Mouse (Mus musculus) limb, embryonic 11.5 days (tissue): ENCODE data around the gene Tfb2m. TPM values are rescaled to one million over a fixed set of nuclear protein-coding genes. Genes with fewer than 3 reads are reported as not detected.

Experiments used
- ATAC-seq: fragments of 200-750 bp; cut with Nextera tagmentation; 2 replicates; pipeline ENCODE4 v1.8.0; 2017; ENCODE audit warnings: low read depth; ENCODE audit not compliant: insufficient number of reproducible peaks, low FRiP score, low TSS enrichment
- DNase-seq: peaks from one replicate; pipeline ENCODE4 v3.0.0-alpha.2; 2015; ENCODE audit warnings: low spot score
- H3K27ac ChIP-seq: fragments of 300-500 bp; sonication (generic); replicated peaks from 2 replicates; pipeline ENCODE4 v1.5.1; 2014; ENCODE audit warnings: low read depth, mild to moderate bottlenecking, low read length
- H3K27me3 ChIP-seq: fragments of 300-500 bp; sonication (generic); 2 replicates; pipeline ENCODE4 v1.6.1; 2014; ENCODE audit warnings: mild to moderate bottlenecking, low read length, mixed read lengths; ENCODE audit not compliant: control insufficient read depth, insufficient read depth
- H3K36me3 ChIP-seq: fragments of 300-500 bp; sonication (generic); 2 replicates; pipeline ENCODE4 v1.6.1; 2014; ENCODE audit warnings: mild to moderate bottlenecking, low read length, moderate library complexity, mixed read lengths; ENCODE audit not compliant: control insufficient read depth, insufficient read depth
- H3K4me1 ChIP-seq: fragments of 300-500 bp; sonication (generic); 2 replicates; pipeline ENCODE4 v1.6.1; 2014; ENCODE audit warnings: low read length, mixed read lengths; ENCODE audit not compliant: control insufficient read depth, insufficient read depth
- H3K4me2 ChIP-seq: fragments of 300-500 bp; sonication (generic); 2 replicates; pipeline ENCODE4 v1.6.1; 2014; ENCODE audit warnings: low read depth, mild to moderate bottlenecking, moderate library complexity; ENCODE audit not compliant: severe bottlenecking
- H3K4me3 ChIP-seq: fragments of 300-500 bp; sonication (generic); 2 replicates; pipeline ENCODE4 v1.5.1; 2014; ENCODE audit warnings: low read depth, low read length
- H3K9ac ChIP-seq: fragments of 300-500 bp; sonication (generic); 2 replicates; pipeline ENCODE4 v1.6.1; 2014; ENCODE audit warnings: mild to moderate bottlenecking, low read length
- H3K9me3 ChIP-seq: fragments of 300-500 bp; sonication (generic); 2 replicates; pipeline ENCODE4 v1.6.1; 2016; ENCODE audit warnings: low read length; ENCODE audit not compliant: control insufficient read depth
- WGBS: fragments of 180-500 bp; shearing (Covaris S2); extraction: QIAGEN DNeasy Blood & Tissue Kit; methylation state at CpG from one replicate; pipeline ENCODE4 v1.1.7; 2014; 5-methylcytosine and 5-hydroxymethylcytosine counted together
- polyA plus RNA-seq: library from polyadenylated mRNA; unstranded; fragments of >200 nt; fragmentation: Nextera tagmentation; extraction: Ambion mirVana; gene quantifications from 2 replicates; pipeline ENCODE4 v1.2.1, GENCODE M21; 2014

Gene Tfb2m
- polyA plus RNA-seq, 1 experiment from 2014 or later: 27.8 TPM

DNA sequence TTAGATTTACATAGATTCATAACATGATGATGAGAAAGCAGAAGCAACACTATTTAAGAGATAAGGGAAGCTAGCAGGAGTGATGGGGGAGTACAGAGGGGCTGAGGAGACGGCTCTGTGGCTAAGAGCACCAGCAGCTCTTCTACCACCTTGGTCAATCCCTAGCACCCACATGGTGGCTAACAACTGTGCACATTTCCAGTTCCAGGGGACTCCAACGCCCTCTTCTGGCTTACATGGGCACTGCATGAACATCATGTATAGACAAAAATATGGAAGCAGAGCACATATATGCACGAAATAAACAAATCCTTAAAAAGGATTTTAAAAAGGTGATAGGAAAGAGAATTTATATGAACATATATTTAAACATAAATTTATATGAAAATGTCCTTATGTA lies 4.6 kb downstream of the Tfb2m start:
- H3K4me1 ChIP-seq: no peaks in the 10 kb centered on the region; the same call in 1 of the 2 replicates
- no peak overlapping the region for H3K9ac ChIP-seq
- no peak overlapping the region for H3K4me3 ChIP-seq
- ATAC-seq: no peak
- H3K36me3 ChIP-seq: no peaks in the 10 kb centered on the region
- DNase-seq: no peak
- no peak overlapping the region for H3K27ac ChIP-seq
- 56% methylated on average over 3 of the region's 3 CpGs for WGBS
- H3K9me3 ChIP-seq: no peaks in the 10 kb centered on the region
- H3K4me2 ChIP-seq: no peak overlapping the region
- no peaks in the 10 kb centered on the region for H3K27me3 ChIP-seq

DNA sequence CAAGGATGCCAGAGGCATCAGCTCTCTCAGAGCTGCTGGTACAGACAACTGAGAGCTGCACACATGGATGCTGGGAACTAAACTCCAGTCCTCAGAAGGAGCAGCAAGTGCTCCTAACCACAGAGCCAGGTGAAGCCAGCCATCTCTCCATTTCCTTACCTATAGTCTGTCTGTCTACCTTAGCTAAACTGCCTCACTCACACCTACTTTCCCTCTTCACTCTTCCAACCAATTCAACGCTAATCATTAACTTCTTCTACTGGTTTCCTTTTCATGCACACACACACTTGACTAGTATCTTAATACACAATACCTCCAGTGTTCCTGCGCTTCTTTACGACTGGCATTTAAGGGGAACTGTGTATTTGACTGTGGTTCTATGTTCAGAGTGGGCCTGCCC lies 6.2 kb downstream of the Tfb2m start:
- Histone ChIP-seq H3K27ac (no peak overlapping the region), H3K9me3 (no peaks in the 10 kb centered on the region), H3K4me3 (no peak overlapping the region), H3K9ac (no peak overlapping the region), H3K4me1 (no peaks in the 10 kb centered on the region; the same call in 1 of the 2 replicates), H3K4me2 (no peak overlapping the region), H3K36me3 (no peaks in the 10 kb centered on the region), H3K27me3 (no peaks in the 10 kb centered on the region)
- 79% methylated on average over 3 of the region's 3 CpGs for WGBS
- ATAC-seq: no peak
- DNase-seq: no peak

DNA sequence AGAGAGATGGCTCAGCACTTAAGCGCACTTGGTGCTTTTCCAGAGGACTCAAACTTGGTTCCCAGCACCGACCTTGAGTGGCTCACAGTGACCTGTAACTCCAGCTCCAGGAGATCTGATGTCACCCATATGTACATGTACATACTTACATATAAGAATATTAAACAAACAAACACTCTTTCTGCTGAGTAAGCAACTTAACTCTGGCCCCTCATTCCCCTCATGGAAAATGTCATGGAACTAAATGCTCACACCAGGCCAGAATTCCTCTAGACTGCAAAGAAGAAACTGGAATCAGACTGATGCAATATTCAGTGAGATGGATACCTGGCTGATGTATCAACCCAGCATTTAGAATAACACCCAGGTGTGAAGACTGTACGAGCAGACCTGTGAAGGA lies 7.0 kb downstream of the Tfb2m start:
- ATAC-seq: no peak
- WGBS: 96% methylated on average over 3 of the region's 3 CpGs

DNA sequence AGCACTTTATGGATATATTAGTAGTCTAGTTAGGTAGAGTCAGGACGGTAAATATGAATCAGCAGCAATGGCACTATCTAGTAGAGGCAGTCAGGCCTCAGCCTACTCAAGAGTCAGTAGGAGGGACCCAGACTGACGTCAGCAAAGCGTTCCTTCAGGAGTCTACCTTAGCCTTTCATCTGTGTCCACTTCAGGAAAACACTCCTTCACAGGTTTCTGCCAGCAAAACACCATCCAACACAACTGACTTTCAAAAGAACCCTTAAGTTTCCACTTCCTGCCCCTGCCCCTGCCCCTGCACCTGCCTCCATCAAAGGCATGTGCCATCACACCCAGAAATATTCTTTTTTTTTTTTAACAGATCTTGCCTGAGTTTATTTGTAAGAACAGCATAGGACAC lies 26.2 kb downstream of the Tfb2m start:
- Histone ChIP-seq H3K27me3 (no peaks in the 10 kb centered on the region), H3K9me3 (no peaks in the 10 kb centered on the region; the same call in 1 of the 2 replicates), H3K27ac (no peak overlapping the region), H3K9ac (no peak overlapping the region), H3K36me3 (no peaks in the 10 kb centered on the region), H3K4me1 (no peaks in the 10 kb centered on the region), H3K4me2 (no peak overlapping the region), H3K4me3 (no peak overlapping the region)
- WGBS: 88% methylated on average over 3 of the region's 3 CpGs
- DNase-seq (no peak), ATAC-seq (no peak)

More for the DNA sequence above, 7.0 kb downstream of the Tfb2m start:
- Histone ChIP-seq H3K4me2 (no peak overlapping the region), H3K9ac (no peak overlapping the region), H3K9me3 (no peaks in the 10 kb centered on the region), H3K27me3 (no peaks in the 10 kb centered on the region), H3K27ac (no peak overlapping the region), H3K4me1 (no peaks in the 10 kb centered on the region), H3K4me3 (no peak overlapping the region), H3K36me3 (no peaks in the 10 kb centered on the region; the same call in 1 of the 2 replicates)
- no peak for DNase-seq

DNA sequence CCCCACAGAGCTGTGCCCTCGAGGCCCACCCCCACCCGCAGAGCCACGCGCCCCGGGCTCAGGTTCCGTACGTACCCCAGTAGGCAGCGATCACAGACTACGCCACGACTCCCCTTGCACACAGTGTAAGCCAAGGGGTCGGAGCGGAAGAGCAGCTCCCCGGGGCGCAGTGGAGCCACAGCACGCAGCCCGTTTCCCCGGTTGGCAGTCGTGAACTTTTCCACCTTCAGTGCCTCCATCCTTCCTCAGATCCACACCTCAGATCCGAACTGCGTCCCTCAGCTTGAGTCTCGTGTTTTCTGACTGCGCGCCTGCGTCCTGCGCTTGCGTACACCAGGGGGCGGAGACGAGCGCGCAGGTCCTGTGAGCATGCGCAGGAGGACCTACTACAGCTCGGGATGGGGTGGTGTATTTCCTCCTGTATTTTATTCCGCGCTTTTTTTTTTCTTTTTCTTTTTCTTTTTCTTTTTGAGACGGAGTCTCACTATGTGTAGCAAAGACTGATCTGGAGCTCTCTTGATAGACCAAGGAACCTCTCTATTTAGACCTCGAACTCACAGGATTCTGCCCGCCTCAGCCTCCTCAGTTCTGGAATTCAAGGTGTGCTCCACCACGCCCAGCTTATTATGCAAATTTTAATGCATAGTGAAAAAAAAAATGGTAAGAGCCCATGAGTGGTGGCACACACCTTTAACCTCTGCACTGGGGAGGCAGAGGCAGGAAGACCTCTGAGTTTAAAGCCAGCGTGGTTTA lies 28.2 kb downstream of the Tfb2m start, which contains the start of gene Smyd3:
Smyd3 (minus strand) TSS at position 329 of the 753 bp plus-strand sequence.
- peak within 1 kb of the TSS; percentile 58 for H3K4me3 ChIP-seq
- no peaks in the 10 kb centered on the region; the same call in 1 of the 2 replicates for H3K9me3 ChIP-seq
- H3K27ac ChIP-seq: no peak within 1 kb of the TSS
- H3K4me2 ChIP-seq: peak within 1 kb of the TSS; percentile 92
- H3K4me1 ChIP-seq: no peaks in the 10 kb centered on the region
- peak; percentile 69 for ATAC-seq
- peak within 1 kb of the TSS; percentile 56 for H3K9ac ChIP-seq
- WGBS: 6% methylated on average over 39 of the region's 39 CpGs
- H3K27me3 ChIP-seq: no peaks in the 10 kb centered on the region
- no peaks in the 10 kb centered on the region for H3K36me3 ChIP-seq
- DNase-seq: peak; percentile 89

DNA sequence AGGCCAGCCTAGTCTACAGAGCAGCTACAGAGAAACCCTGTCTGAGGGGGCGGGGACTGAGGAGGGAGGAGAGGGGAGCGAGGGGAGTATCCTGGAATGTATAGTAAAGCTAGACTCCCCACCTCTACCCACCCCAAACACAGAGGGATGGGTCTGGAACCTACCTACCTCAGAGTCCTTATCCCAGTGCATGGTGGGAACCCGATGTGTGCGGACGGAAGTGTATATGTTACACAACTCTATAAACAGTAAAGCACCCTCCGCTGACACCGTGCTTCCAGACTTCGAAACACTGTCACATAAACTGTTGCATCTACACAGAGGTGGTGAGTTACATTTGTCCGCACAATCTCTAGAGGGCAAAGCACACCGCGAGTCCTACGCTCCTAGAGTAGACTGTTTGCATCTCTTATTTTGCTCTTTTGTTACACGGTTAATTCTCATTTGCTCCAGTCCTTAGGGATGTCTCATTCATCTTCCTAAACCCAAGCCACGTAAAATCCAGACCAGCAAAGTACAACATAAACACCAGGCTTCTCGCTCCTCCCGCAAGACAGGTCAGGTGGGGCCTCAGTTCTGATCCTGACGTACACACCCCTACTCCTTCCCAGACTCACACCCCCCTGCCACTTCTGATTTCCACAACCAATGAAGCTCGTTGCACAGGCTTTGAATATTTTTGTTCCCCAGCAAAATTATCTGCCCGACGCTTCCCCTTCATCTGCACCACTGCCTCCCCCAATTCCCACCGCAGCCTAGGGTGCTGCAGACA lies 28.9 kb downstream of the Tfb2m start:
- peak overlapping the region; percentile 92 for H3K4me2 ChIP-seq
- H3K27me3 ChIP-seq: no peaks in the 10 kb centered on the region
- peak overlapping the region; percentile 56 for H3K9ac ChIP-seq
- H3K4me3 ChIP-seq: peak overlapping the region; percentile 58
- H3K36me3 ChIP-seq: no peaks in the 10 kb centered on the region
- ATAC-seq: peak; percentile 79
- H3K9me3 ChIP-seq: no peaks in the 10 kb centered on the region; the same call in 1 of the 2 replicates
- no peak overlapping the region for H3K27ac ChIP-seq
- DNase-seq: peak; percentile 48
- no peaks in the 10 kb centered on the region for H3K4me1 ChIP-seq
- WGBS: under 1% methylated on average over 21 of the region's 21 CpGs

DNA sequence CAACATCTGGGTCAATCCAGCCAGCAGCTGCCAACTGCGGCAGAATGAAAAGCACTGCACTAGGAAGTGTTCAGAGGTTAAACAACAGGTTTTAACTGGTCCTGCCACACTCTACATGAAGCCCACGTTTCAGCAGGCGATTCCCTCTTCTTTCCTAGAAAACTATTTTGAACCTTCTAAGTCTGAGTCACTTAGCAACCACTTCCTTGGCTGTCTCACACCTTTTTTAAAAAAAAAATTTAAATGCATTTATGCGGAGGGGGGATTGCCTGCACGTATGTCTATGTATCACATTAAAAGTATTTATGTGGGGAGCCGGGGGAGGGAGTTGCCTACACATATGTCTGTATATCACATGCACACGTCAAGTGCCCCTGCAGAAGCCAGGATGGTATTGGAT lies 34.2 kb downstream of the Tfb2m start:
- H3K9me3 ChIP-seq: no peaks in the 10 kb centered on the region
- 80% methylated on average over 7 of the region's 7 CpGs for WGBS
- H3K27ac ChIP-seq: no peak overlapping the region
- H3K4me2 ChIP-seq: no peak overlapping the region
- no peaks in the 10 kb centered on the region for H3K36me3 ChIP-seq
- no peak overlapping the region for H3K9ac ChIP-seq
- H3K4me3 ChIP-seq: no peak overlapping the region
- ATAC-seq: no peak
- no peaks in the 10 kb centered on the region for H3K4me1 ChIP-seq
- DNase-seq: no peak
- no peaks in the 10 kb centered on the region for H3K27me3 ChIP-seq

DNA sequence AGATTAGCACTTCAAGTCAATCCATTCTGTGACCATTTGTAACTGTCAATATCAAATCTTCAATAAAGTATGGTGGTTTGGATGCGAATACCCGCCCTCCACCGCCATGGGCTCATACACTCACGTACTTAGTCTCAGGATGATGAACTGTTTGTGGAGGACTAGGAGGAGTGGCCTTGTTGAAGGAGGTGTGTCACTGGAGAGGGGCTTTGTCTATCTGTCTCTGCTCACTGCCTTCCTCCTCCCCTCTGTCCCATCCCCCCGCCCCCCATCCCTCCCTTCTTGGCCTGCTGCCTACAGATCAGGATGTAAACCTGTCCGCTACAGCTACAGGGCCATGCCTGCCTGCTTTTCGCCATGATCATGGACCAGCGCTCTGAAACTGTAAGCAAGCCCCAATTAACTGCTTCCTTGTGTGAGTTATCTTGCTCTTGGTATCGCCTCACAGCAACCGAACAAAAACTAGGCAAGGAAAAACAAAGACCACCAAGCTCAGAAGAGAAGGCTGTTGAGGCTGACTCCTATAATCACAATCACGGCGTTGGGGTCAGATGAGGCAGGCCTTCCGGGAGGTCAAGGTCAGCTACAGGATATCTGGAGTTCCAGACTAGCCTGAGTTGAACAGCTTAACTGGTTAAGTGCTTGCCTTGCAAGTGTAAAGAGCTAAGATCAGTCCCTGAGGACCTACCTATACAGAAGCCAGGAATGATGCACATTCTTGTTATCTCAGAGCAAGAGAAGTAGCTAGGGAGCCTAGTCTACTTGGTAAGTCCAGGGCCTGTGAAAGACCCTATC lies 35.3 kb downstream of the Tfb2m start:
- Histone ChIP-seq H3K9ac (no peak overlapping the region), H3K4me1 (no peaks in the 10 kb centered on the region), H3K4me2 (no peak overlapping the region), H3K9me3 (no peaks in the 10 kb centered on the region), H3K4me3 (no peak overlapping the region), H3K27me3 (no peaks in the 10 kb centered on the region), H3K36me3 (no peaks in the 10 kb centered on the region), H3K27ac (no peak overlapping the region)
- ATAC-seq (no peak), DNase-seq (no peak)
- WGBS: 83% methylated on average over 13 of the region's 13 CpGs
